Mouse (Mus musculus): ENCODE measurements around the gene Tbrg1. TPM values are rescaled to one million over a fixed set of nuclear protein-coding genes. Genes with fewer than 3 reads are reported as not detected.

Gene Tbrg1
- polyA plus RNA-seq, 2 experiments = 23.1 to 47.0 TPM

DNA sequence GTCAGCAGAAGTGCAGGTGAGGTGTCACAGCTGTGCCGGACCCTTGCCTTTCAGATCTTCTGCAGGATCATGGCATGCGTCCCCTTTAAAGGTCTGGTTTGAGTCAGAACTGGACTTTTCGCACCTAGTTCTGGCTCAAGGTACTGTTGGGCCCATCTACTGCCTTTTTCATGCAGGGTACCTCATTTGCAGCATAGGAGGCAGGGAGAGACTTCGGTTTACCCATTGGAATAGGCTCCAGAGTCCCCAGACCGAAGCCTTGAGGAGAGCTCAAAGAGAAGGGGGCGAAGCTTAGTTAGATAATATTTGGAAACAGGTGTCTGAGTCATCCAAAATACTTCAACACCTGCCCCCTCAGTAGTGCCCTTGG lies 43.2 kb downstream of the Tbrg1 start:
- H3K9me3 ChIP-seq (ENCODE audit: control insufficient read depth, low read length) = no peaks in the 10 kb centered on the region
- DNase-seq (ENCODE audit: low read depth in 3 of 3, low spot score in 3 of 3) (no peak), ATAC-seq (ENCODE audit: insufficient read depth) (no peak; the same call in 1 of the 2 replicates)
- peak overlapping the region; percentile 73 for H3K4me2 ChIP-seq (ENCODE audit: low read depth)
- TF ChIP-seq EP300 (IDR thresholded peaks at IDR 0.05; ENCODE audit: low read depth) = no peak
- TF ChIP-seq CTCF (IDR thresholded peaks at IDR 0.05; ENCODE audit: low read depth) = no peak
- peak overlapping the region; percentile 76 to 90 for H3K4me3 ChIP-seq (ENCODE audit: insufficient read depth in 1 of 2, low read depth in 2 of 2, low read length in 2 of 2)
- no peaks in the 10 kb centered on the region for H3K36me3 ChIP-seq (replicated peaks; ENCODE audit: control insufficient read depth, insufficient read depth, low read depth)
- 22% methylated on average over 6 of the region's 6 CpGs for WGBS (ENCODE audit: insufficient replicate concordance)
- peak overlapping the region; percentile 54 for H3K27ac ChIP-seq
- H3K9ac ChIP-seq (replicated peaks) = peak overlapping the region; percentile 65
- H3K27me3 ChIP-seq (ENCODE audit: control insufficient read depth, insufficient read depth, low read length) = no peaks in the 10 kb centered on the region
- H3K4me1 ChIP-seq (replicated peaks; ENCODE audit: control insufficient read depth in 2 of 2, insufficient read depth in 2 of 2, low read length in 1 of 2) = peaks cover 7 to 14% of the 10 kb centered on the region in 2 experiments

- Histone ChIP-seq H3K9me3 (ENCODE audit: control insufficient read depth, low read length) (no peaks in the 10 kb centered on the region), H3K4me2 (ENCODE audit: low read depth) (peak within 1 kb of the TSS; percentile 73), H3K36me3 (replicated peaks; ENCODE audit: control insufficient read depth, insufficient read depth, low read depth) (no peaks in the 10 kb centered on the region), H3K27me3 (ENCODE audit: control insufficient read depth, insufficient read depth, low read length) (no peaks in the 10 kb centered on the region), H3K27ac (peak within 1 kb of the TSS; percentile 54), H3K4me3 (ENCODE audit: insufficient read depth in 1 of 2, low read depth in 2 of 2, low read length in 2 of 2) (peak within 1 kb of the TSS; percentile 76 to 96), H3K4me1 (replicated peaks; ENCODE audit: control insufficient read depth in 2 of 2, insufficient read depth in 2 of 2, low read length in 1 of 2) (peaks cover 7 to 14% of the 10 kb centered on the region in 2 experiments), H3K9ac (replicated peaks) (peak within 1 kb of the TSS; percentile 76)
- WGBS (ENCODE audit: insufficient replicate concordance) = under 1% methylated on average over 45 of the region's 45 CpGs
- ATAC-seq (ENCODE audit: insufficient read depth) (peak; percentile 96), DNase-seq (ENCODE audit: low read depth in 3 of 3, low spot score in 3 of 3) (peak; percentile 76 to 84 (median 76))
- TF ChIP-seq EP300 (IDR thresholded peaks at IDR 0.05; ENCODE audit: low read depth) (0 out of 2 replicates have a peak, but pooled peaks have one; percentile 25), CTCF (IDR thresholded peaks at IDR 0.05; ENCODE audit: low read depth) (no peak)
These were observed 43.8 kb downstream of the Tbrg1 start, which contains the start of gene Spa17 for GRCm38 (mm10) chr9:37613182-37613910. Gene Spa17, minus strand, starts transcription at chr9:37613722.

DNA sequence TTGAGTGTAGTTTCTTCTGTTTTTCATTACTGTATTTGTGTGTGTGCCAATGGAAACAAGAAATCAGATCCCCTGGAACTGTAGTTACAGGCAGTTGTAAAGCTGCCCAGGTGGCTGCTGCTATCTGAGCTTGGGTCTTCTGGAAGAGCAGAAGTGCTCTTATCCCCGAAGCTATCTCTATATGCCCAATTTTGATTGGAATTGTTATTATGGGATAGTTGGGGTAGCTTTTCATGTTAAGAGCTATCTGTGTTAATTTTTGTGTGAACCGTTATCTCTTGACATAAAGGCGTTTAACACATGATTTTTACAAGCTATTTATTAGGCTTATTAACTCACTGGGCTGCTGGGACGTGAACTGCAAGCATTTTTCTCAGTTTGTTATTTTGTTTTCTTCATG lies 47.6 kb downstream of the Tbrg1 start:
- Histone ChIP-seq H3K4me2 (ENCODE audit: low read depth) (no peak overlapping the region), H3K36me3 (replicated peaks; ENCODE audit: control insufficient read depth, insufficient read depth, low read depth) (no peaks in the 10 kb centered on the region), H3K27me3 (ENCODE audit: control insufficient read depth, insufficient read depth, low read length) (no peaks in the 10 kb centered on the region), H3K27ac (no peak overlapping the region), H3K9ac (replicated peaks) (no peak overlapping the region), H3K9me3 (ENCODE audit: control insufficient read depth, low read length) (no peaks in the 10 kb centered on the region), H3K4me1 (replicated peaks; ENCODE audit: control insufficient read depth in 2 of 2, insufficient read depth in 2 of 2, low read length in 1 of 2) (peaks cover 10 to 16% of the 10 kb centered on the region in 2 experiments), H3K4me3 (ENCODE audit: insufficient read depth in 1 of 2, low read depth in 2 of 2, low read length in 2 of 2) (no peak overlapping the region)
- 58% methylated on average over 4 of the region's 4 CpGs for WGBS (ENCODE audit: insufficient replicate concordance)
- no peak for TF ChIP-seq EP300 (IDR thresholded peaks at IDR 0.05; ENCODE audit: low read depth)
- TF ChIP-seq CTCF (IDR thresholded peaks at IDR 0.05; ENCODE audit: low read depth) = no peak
- ATAC-seq (ENCODE audit: insufficient read depth) = no peak
- DNase-seq (ENCODE audit: low read depth in 3 of 3, low spot score in 3 of 3) = no peak

- H3K36me3 ChIP-seq (replicated peaks; ENCODE audit: control insufficient read depth, insufficient read depth, low read depth) = no peaks in the 10 kb centered on the region
- no peak for ATAC-seq (ENCODE audit: insufficient read depth)
These were observed 52.0 kb downstream of the Tbrg1 start for GRCm38 (mm10) chr9:37605089-37605488.

DNA sequence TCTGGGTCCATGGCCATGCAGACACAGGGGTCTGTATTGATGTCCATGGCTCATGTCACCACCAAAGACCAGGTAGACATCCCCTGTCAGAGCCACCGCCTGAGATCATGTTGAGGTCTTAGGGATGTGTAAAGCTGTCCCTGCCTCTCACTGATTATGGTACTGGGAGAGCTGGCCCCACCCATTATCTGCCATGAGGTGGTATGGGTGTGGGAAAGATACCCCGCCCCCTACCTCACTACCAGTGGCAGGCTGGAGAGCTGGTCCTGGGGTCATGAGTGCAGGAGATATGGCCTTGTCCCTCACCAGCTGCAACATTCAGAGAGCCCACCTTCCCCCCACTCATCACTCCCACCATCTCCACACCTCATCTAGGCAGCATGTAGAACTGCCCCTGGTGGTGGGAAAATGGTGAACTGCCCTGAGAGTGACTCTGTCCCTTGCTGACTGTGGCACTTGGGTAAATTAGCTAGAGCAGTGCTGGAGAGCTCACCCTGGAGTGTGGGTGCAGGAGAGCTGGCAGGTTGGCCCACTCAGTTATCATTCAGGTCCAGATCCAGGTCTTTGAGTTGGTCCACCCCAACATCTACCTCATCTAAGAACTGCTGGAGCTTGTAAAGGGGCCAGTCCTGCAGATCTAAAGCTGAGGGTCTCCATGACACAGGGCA lies 56.4 kb downstream of the Tbrg1 start:
- Histone ChIP-seq H3K9ac (replicated peaks) (no peak overlapping the region), H3K9me3 (ENCODE audit: control insufficient read depth, low read length) (no peaks in the 10 kb centered on the region), H3K27ac (no peak overlapping the region), H3K4me2 (ENCODE audit: low read depth) (peak overlapping the region; percentile 3; the same call in 1 of the 2 replicates), H3K27me3 (ENCODE audit: control insufficient read depth, insufficient read depth, low read length) (no peaks in the 10 kb centered on the region), H3K4me1 (replicated peaks; ENCODE audit: control insufficient read depth in 2 of 2, insufficient read depth in 2 of 2, low read length in 1 of 2) (peaks cover 17 to 18% of the 10 kb centered on the region in 2 experiments), H3K36me3 (replicated peaks; ENCODE audit: control insufficient read depth, insufficient read depth, low read depth) (no peaks in the 10 kb centered on the region), H3K4me3 (ENCODE audit: insufficient read depth in 1 of 2, low read depth in 2 of 2, low read length in 2 of 2) (no peak overlapping the region)
- 20% methylated on average over 2 of the region's 2 CpGs for WGBS (ENCODE audit: insufficient replicate concordance)
- TF ChIP-seq EP300 (IDR thresholded peaks at IDR 0.05; ENCODE audit: low read depth) (peak; percentile 29; the same call in 1 of the 2 replicates), CTCF (IDR thresholded peaks at IDR 0.05; ENCODE audit: low read depth) (peak; percentile 40; the same call in 1 of the 2 replicates)
- ATAC-seq (ENCODE audit: insufficient read depth) = peak; percentile 96
- peak; percentile 38 to 43 (median 41) for DNase-seq (ENCODE audit: low read depth in 3 of 3, low spot score in 3 of 3)

More at GRCm38 (mm10) chr9:37605089-37605488, 52.0 kb downstream of the Tbrg1 start:
- Histone ChIP-seq H3K9ac (replicated peaks) (no peak overlapping the region), H3K27ac (no peak overlapping the region), H3K4me2 (ENCODE audit: low read depth) (no peak overlapping the region), H3K9me3 (ENCODE audit: control insufficient read depth, low read length) (no peaks in the 10 kb centered on the region), H3K4me1 (replicated peaks; ENCODE audit: control insufficient read depth in 2 of 2, insufficient read depth in 2 of 2, low read length in 1 of 2) (peaks cover 12% of the 10 kb centered on the region in 2 experiments), H3K27me3 (ENCODE audit: control insufficient read depth, insufficient read depth, low read length) (no peaks in the 10 kb centered on the region), H3K4me3 (ENCODE audit: insufficient read depth in 1 of 2, low read depth in 2 of 2, low read length in 2 of 2) (no peak overlapping the region)
- 20% methylated on average over 3 of the region's 3 CpGs for WGBS (ENCODE audit: insufficient replicate concordance)
- TF ChIP-seq EP300 (IDR thresholded peaks at IDR 0.05; ENCODE audit: low read depth) (peak; percentile 30; the same call in 1 of the 2 replicates), CTCF (IDR thresholded peaks at IDR 0.05; ENCODE audit: low read depth) (no peak)
- no peak for DNase-seq (ENCODE audit: low read depth in 3 of 3, low spot score in 3 of 3)

Other genes starting within 250 kb of the Tbrg1 start
- 0.23 and 0.25 TPM in 2 replicates for gene Robo3, start 224.1 kb downstream of the Tbrg1 start, polyA plus RNA-seq (2012; rRNA removed)
- 0.05 and 0.11 TPM in 2 replicates for gene Robo3, start 224.1 kb downstream of the Tbrg1 start, polyA plus RNA-seq (2014; fragmentation: Nextera tagmentation; extraction: Ambion mirVana)
- 6.6 and 9.3 TPM in 2 replicates for gene Msantd2, start 168.0 kb downstream of the Tbrg1 start, polyA plus RNA-seq (2012; rRNA removed)
- 3.8 TPM in 2 replicates for gene Msantd2, start 168.0 kb downstream of the Tbrg1 start, polyA plus RNA-seq (2014; fragmentation: Nextera tagmentation; extraction: Ambion mirVana)
- gene Esam, start 129.2 kb downstream of the Tbrg1 start, polyA plus RNA-seq (2012; rRNA removed) = 6.5 and 7.3 TPM in 2 replicates
- gene Esam, start 129.2 kb downstream of the Tbrg1 start, polyA plus RNA-seq (2014; fragmentation: Nextera tagmentation; extraction: Ambion mirVana) = 9.9 and 10.7 TPM in 2 replicates
- gene Vsig2, start 118.1 kb downstream of the Tbrg1 start, polyA plus RNA-seq (2012; rRNA removed) = 0.70 and 0.81 TPM in 2 replicates
- gene Vsig2, start 118.1 kb downstream of the Tbrg1 start, polyA plus RNA-seq (2014; fragmentation: Nextera tagmentation; extraction: Ambion mirVana) = 0.36 TPM in 1 of 2 replicates, not detected in the other
- gene Nrgn, start 104.4 kb downstream of the Tbrg1 start, polyA plus RNA-seq (2012; rRNA removed) = 5.4 and 7.1 TPM in 2 replicates
- gene Nrgn, start 104.4 kb downstream of the Tbrg1 start, polyA plus RNA-seq (2014; fragmentation: Nextera tagmentation; extraction: Ambion mirVana) = 5.4 and 7.6 TPM in 2 replicates
- gene Siae, start 101.6 kb downstream of the Tbrg1 start, polyA plus RNA-seq (2012; rRNA removed) = 2.2 TPM in 2 replicates
- 5.7 and 6.0 TPM in 2 replicates for gene Siae, start 101.6 kb downstream of the Tbrg1 start, polyA plus RNA-seq (2014; fragmentation: Nextera tagmentation; extraction: Ambion mirVana)
- 0.56 and 1.3 TPM in 2 replicates for gene Spa17, start 43.6 kb downstream of the Tbrg1 start, polyA plus RNA-seq (2012; rRNA removed)
- gene Spa17, start 43.6 kb downstream of the Tbrg1 start, polyA plus RNA-seq (2014; fragmentation: Nextera tagmentation; extraction: Ambion mirVana) = 2.6 and 2.7 TPM in 2 replicates
- gene Panx3, start 11.9 kb upstream of the Tbrg1 start, polyA plus RNA-seq (2012; rRNA removed) = not detected in 2 replicates
- not detected in 2 replicates for gene Panx3, start 11.9 kb upstream of the Tbrg1 start, polyA plus RNA-seq (2014; fragmentation: Nextera tagmentation; extraction: Ambion mirVana)
- gene Olfr160, start 58.9 kb upstream of the Tbrg1 start, polyA plus RNA-seq (2012; rRNA removed) = not detected in 2 replicates
- not detected in 2 replicates for gene Olfr160, start 58.9 kb upstream of the Tbrg1 start, polyA plus RNA-seq (2014; fragmentation: Nextera tagmentation; extraction: Ambion mirVana)
- gene Olfr874, start 87.8 kb upstream of the Tbrg1 start, polyA plus RNA-seq (2012; rRNA removed) = not detected in 2 replicates
- not detected in 2 replicates for gene Olfr874, start 87.8 kb upstream of the Tbrg1 start, polyA plus RNA-seq (2014; fragmentation: Nextera tagmentation; extraction: Ambion mirVana)
- not detected in 2 replicates for gene Olfr875, start 114.5 kb upstream of the Tbrg1 start, polyA plus RNA-seq (2012; rRNA removed)
- not detected in 2 replicates for gene Olfr875, start 114.5 kb upstream of the Tbrg1 start, polyA plus RNA-seq (2014; fragmentation: Nextera tagmentation; extraction: Ambion mirVana)
- not detected in 2 replicates for gene Olfr876, start 145.7 kb upstream of the Tbrg1 start, polyA plus RNA-seq (2012; rRNA removed)
- gene Olfr876, start 145.7 kb upstream of the Tbrg1 start, polyA plus RNA-seq (2014; fragmentation: Nextera tagmentation; extraction: Ambion mirVana) = not detected in 2 replicates
- not detected in 2 replicates for gene Olfr877, start 197.0 kb upstream of the Tbrg1 start, polyA plus RNA-seq (2012; rRNA removed)
- gene Olfr877, start 197.0 kb upstream of the Tbrg1 start, polyA plus RNA-seq (2014; fragmentation: Nextera tagmentation; extraction: Ambion mirVana) = not detected in 2 replicates
- gene Olfr145, start 239.4 kb upstream of the Tbrg1 start, polyA plus RNA-seq (2012; rRNA removed) = not detected in 2 replicates
- gene Olfr145, start 239.4 kb upstream of the Tbrg1 start, polyA plus RNA-seq (2014; fragmentation: Nextera tagmentation; extraction: Ambion mirVana) = not detected in 2 replicates